Mouse (Mus musculus) MEL (cell line): ENCODE measurements at regions not wholly inside any gene's neighbourhood (a gene's known extent, or its start where the extent isn't known, plus 50 kb on each side); places are given as distances from the start of the nearest gene placed in this dataset.

ENCODE experiments used
- DNase-seq: peaks from one replicate; pipeline ENCODE4 v3.0.0; 2011; ENCODE audit warnings: low read depth, low spot score
- H3K27ac ChIP-seq: 2 replicates; pipeline ENCODE4 v1.5.1; 2012; ENCODE audit warnings: low read depth, mild to moderate bottlenecking, control low read depth, low read length, moderate library complexity; ENCODE audit not compliant: control insufficient read depth
- H3K27me3 ChIP-seq, 2 experiments: fragments of 150-350 bp in 1 of 2; sonication (generic) in 1 of 2; 2 replicates each; pipeline ENCODE4 v1.6.1; 2012; ENCODE audit warnings: low read length in 2 of 2, mild to moderate bottlenecking in 2 of 2, improper control_type of control experiment in 1 of 2, moderate library complexity in 1 of 2; ENCODE audit not compliant: insufficient read depth in 2 of 2, control insufficient read depth in 1 of 2
- H3K36me3 ChIP-seq, 2 experiments: 2 replicates each; pipeline ENCODE4 v1.6.1; 2012 to 2014; ENCODE audit warnings: low read length in 2 of 2, improper control_type of control experiment in 1 of 2, inconsistent platforms in 1 of 2, mild to moderate bottlenecking in 1 of 2; ENCODE audit not compliant: insufficient read depth in 2 of 2, control insufficient read depth in 1 of 2
- H3K4me1 ChIP-seq, 2 experiments: fragments of 150-350 bp in 1 of 2; sonication (generic) in 1 of 2; 2 replicates each; pipeline ENCODE4 v1.6.1; 2012; ENCODE audit warnings: low read length in 2 of 2, improper control_type of control experiment in 1 of 2, mild to moderate bottlenecking in 1 of 2; ENCODE audit not compliant: insufficient read depth in 2 of 2, control insufficient read depth in 1 of 2
- H3K4me3 ChIP-seq, 2 experiments: fragments of 150-350 bp in 1 of 2; sonication (generic) in 1 of 2; 2 replicates each; pipeline ENCODE4 v1.5.1; 2012; ENCODE audit warnings: low read depth in 2 of 2, low read length in 2 of 2, mild to moderate bottlenecking in 2 of 2, moderate library complexity in 2 of 2, control low read depth in 1 of 2, improper control_type of control experiment in 1 of 2; ENCODE audit not compliant: control insufficient read depth in 1 of 2, insufficient read depth in 1 of 2
- H3K79me2 ChIP-seq: 2 replicates; pipeline ENCODE4 v1.6.1; 2012; ENCODE audit warnings: mild to moderate bottlenecking, low read length, moderate library complexity; ENCODE audit not compliant: control insufficient read depth, poor library complexity, insufficient read depth
- H3K9ac ChIP-seq: 2 replicates; pipeline ENCODE4 v1.6.1; 2012; ENCODE audit warnings: low read depth, mild to moderate bottlenecking, control low read depth, low read length, moderate library complexity; ENCODE audit not compliant: control insufficient read depth, poor library complexity, severe bottlenecking
- H3K9me3 ChIP-seq: fragments of 150-350 bp; sonication (generic); replicated peaks from 2 replicates; pipeline ENCODE4 v1.6.1; 2012; ENCODE audit warnings: mild to moderate bottlenecking, low read length, improper control_type of control experiment, moderate library complexity; ENCODE audit not compliant: insufficient read depth
- CHD2 ChIP-seq: IDR thresholded peaks from 2 replicates; pipeline ENCODE4 v1.6.1; 2011; ENCODE audit warnings: low read length, improper control_type of control experiment
- CTCF ChIP-seq, 3 experiments: IDR thresholded peaks in 2 of 3; conservative IDR thresholded peaks in 1 of 3; 2 replicates each; pipeline ENCODE4 v1.5.1; 2011 to 2012; ENCODE audit warnings: low read length in 3 of 3, low read depth in 2 of 3, mild to moderate bottlenecking in 2 of 3, improper control_type of control experiment in 1 of 3, inconsistent platforms in 1 of 3, mixed read lengths in 1 of 3, moderate library complexity in 1 of 3; ENCODE audit not compliant: control insufficient read depth in 1 of 3, insufficient read depth in 1 of 3, poor library complexity in 1 of 3, severe bottlenecking in 1 of 3
- EP300 ChIP-seq, 2 experiments: IDR thresholded peaks; 2 replicates each; pipeline ENCODE4 v1.6.1; 2011; ENCODE audit warnings: improper control_type of control experiment in 2 of 2, low read length in 2 of 2, low read depth in 1 of 2, mild to moderate bottlenecking in 1 of 2
- ETS1 ChIP-seq: IDR thresholded peaks from 2 replicates; pipeline ENCODE4 v1.6.1; 2012; ENCODE audit warnings: low read depth, mild to moderate bottlenecking, inconsistent platforms, low read length, improper control_type of control experiment, moderate library complexity
- GABPA ChIP-seq: IDR thresholded peaks from 2 replicates; pipeline ENCODE4 v1.6.1; 2012; ENCODE audit warnings: low read depth, mild to moderate bottlenecking, inconsistent platforms, low read length, improper control_type of control experiment, moderate library complexity
- GATA1 ChIP-seq: IDR thresholded peaks from 2 replicates; pipeline ENCODE4 v1.6.1; 2011; ENCODE audit warnings: low read depth, low read length, improper control_type of control experiment
- MAFK ChIP-seq: IDR thresholded peaks from 2 replicates; pipeline ENCODE4 v1.6.1; 2011; ENCODE audit warnings: low read depth, mild to moderate bottlenecking, low read length, improper control_type of control experiment, borderline replicate concordance
- MAX ChIP-seq: IDR thresholded peaks from 2 replicates; pipeline ENCODE4 v1.6.1; 2011; ENCODE audit warnings: low read length, improper control_type of control experiment
- MXI1 ChIP-seq: IDR thresholded peaks from 2 replicates; pipeline ENCODE4 v1.6.1; 2011; ENCODE audit warnings: mild to moderate bottlenecking, low read depth, low read length, improper control_type of control experiment
- NELFE ChIP-seq: IDR thresholded peaks from 2 replicates; pipeline ENCODE4 v1.6.1; 2011; ENCODE audit warnings: low read depth, low read length, improper control_type of control experiment
- NRF1 ChIP-seq: IDR thresholded peaks from 2 replicates; pipeline ENCODE4 v1.6.1; 2014; ENCODE audit warnings: low read depth, mild to moderate bottlenecking, inconsistent platforms, low read length, improper control_type of control experiment, moderate library complexity; ENCODE audit not compliant: poor library complexity, insufficient read depth, severe bottlenecking
- POLR2A ChIP-seq, 2 experiments: IDR thresholded peaks; 2 replicates each; pipeline ENCODE4 v1.6.1; 2011 to 2012; ENCODE audit warnings: low read length in 2 of 2, mild to moderate bottlenecking in 2 of 2, control low read depth in 1 of 2, improper control_type of control experiment in 1 of 2, low read depth in 1 of 2, moderate library complexity in 1 of 2; ENCODE audit not compliant: control insufficient read depth in 1 of 2, insufficient read depth in 1 of 2, poor library complexity in 1 of 2
- POLR2AphosphoS2 ChIP-seq: IDR thresholded peaks from 2 replicates; pipeline ENCODE4 v1.6.1; 2011; ENCODE audit warnings: low read length, improper control_type of control experiment
- RAD21 ChIP-seq: IDR thresholded peaks from 2 replicates; pipeline ENCODE4 v1.6.1; 2011; ENCODE audit warnings: mild to moderate bottlenecking, low read depth, low read length, improper control_type of control experiment
- RCOR1 ChIP-seq: IDR thresholded peaks from 2 replicates; pipeline ENCODE4 v1.6.1; 2012; ENCODE audit warnings: low read depth, mild to moderate bottlenecking, inconsistent platforms, low read length, improper control_type of control experiment
- SIN3A ChIP-seq: IDR thresholded peaks from 2 replicates; pipeline ENCODE4 v1.6.1; 2012; ENCODE audit warnings: low read length, improper control_type of control experiment, inconsistent platforms
- TCF12 ChIP-seq: IDR thresholded peaks from 2 replicates; pipeline ENCODE4 v1.6.1; 2014; ENCODE audit warnings: low read depth, mild to moderate bottlenecking, inconsistent platforms, low read length, improper control_type of control experiment, moderate library complexity
- ZC3H11A ChIP-seq: IDR thresholded peaks from 2 replicates; pipeline ENCODE4 v1.6.1; 2012; ENCODE audit warnings: low read depth, mild to moderate bottlenecking, inconsistent platforms, low read length, improper control_type of control experiment
- ZKSCAN1 ChIP-seq: IDR thresholded peaks from 2 replicates; pipeline ENCODE4 v1.6.1; 2012; ENCODE audit warnings: low read depth, mild to moderate bottlenecking, inconsistent platforms, low read length, improper control_type of control experiment, moderate library complexity
- ZNF384 ChIP-seq: IDR thresholded peaks from 2 replicates; pipeline ENCODE4 v1.6.1; 2012; ENCODE audit warnings: low read depth, mild to moderate bottlenecking, inconsistent platforms, low read length, improper control_type of control experiment

DNA sequence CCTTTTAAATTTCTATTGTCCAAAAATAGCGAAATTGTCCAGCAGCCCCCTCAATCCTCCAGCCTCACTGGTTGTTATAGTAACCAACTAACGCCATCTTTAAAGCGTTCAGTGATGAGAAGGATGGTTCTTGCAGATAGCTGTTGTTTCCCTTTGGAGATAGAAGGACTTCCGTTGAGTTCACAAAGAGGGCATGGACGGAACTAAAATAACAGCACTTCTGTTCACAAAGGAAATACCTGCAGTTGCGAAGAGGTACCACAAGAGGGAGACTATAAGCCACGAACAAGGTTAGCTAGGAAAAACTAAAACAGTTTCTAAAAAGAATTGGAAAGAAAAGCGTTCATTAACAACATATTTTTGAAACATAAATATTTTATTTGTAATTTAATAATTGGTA is 338.1 kb downstream of the Rapgef2 start (continued):
- TF ChIP-seq MXI1: no peak; the same call in 1 of the 2 replicates
- no peak for TF ChIP-seq GABPA
- TF ChIP-seq POLR2AphosphoS2: no peak
- no peak for TF ChIP-seq NRF1
- TF ChIP-seq NELFE: no peak

DNA sequence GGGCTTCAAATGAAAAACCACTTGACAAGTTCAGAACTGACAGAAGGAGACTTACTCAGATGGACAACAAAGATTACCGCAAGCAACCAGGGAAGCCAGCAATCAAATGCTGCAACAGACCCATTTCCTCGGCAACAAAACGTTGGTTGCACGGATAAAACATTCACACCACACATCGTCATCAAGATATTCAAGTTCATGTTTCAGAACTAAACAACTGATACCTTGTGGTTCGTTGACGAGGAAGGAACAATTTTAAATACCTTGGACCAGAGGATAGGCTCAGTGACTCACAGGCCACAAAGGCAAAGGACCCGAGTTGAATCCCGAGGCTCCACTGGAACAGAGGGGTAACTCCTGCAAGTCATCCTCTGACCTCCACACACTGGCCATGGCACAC is 339.1 kb downstream of the Rapgef2 start:
- peak; percentile 63 for DNase-seq
- Histone ChIP-seq H3K9ac (0 out of 2 replicates have a peak overlapping the region, but pooled peaks have one; percentile 2), H3K27ac (peak overlapping the region; percentile 72), H3K4me3 (peak overlapping the region; percentile 13 to 38; a peak in 2 of 4 replicates), H3K36me3 (peaks cover 0 to 13% of the 10 kb centered on the region in 2 experiments; a peak in 2 of 4 replicates), H3K4me1 (peaks cover 4 to 10% of the 10 kb centered on the region in 2 experiments), H3K9me3 (no peaks in the 10 kb centered on the region), H3K79me2 (no peaks in the 10 kb centered on the region), H3K27me3 (no peaks in the 10 kb centered on the region)
- TF ChIP-seq MAX (no peak), GATA1 (peak; percentile 54), CHD2 (no peak), SIN3A (peak; percentile 56; the same call in 1 of the 2 replicates), TCF12 (peak; percentile 61), ETS1 (0 out of 2 replicates have a peak, but pooled peaks have one; percentile 26), RCOR1 (peak; percentile 30; the same call in 1 of the 2 replicates), EP300 (IDR thresholded peaks at IDR 0.05; ENCODE audit: low read depth in 1 of 2, low read length in 2 of 2) (peak; percentile 42 to 76), ZKSCAN1 (no peak), RAD21 (no peak)

DNA sequence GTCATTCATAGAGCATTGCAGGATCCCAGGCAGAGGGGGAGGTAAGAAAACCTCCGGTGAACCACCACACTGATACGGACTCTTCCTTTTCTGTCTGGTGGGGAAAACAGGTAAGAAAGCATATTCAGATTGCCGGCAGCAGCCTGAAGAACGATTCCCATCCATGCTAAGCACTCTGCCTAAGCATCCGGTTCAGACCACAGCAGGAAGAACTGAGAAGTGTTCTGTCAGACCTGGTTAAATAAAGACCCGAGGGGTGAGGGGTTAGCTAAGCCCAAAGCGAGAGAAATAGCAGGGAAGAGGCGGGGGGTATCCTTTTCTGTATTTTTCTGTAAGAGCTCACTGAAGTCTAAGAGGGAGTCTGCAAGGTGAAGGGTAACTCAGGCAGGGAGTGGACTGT is 342.1 kb downstream of the Rapgef2 start:
- peaks cover 4 to 8% of the 10 kb centered on the region in 2 experiments for H3K4me1 ChIP-seq
- DNase-seq: no peak
- H3K9me3 ChIP-seq: no peaks in the 10 kb centered on the region
- TF ChIP-seq ZNF384 (no peak), CTCF (IDR thresholded peaks at IDR 0.05 in 2 of 3, conservative IDR thresholded peaks at IDR 0.05 in 1 of 3; ENCODE audit: control insufficient read depth in 1 of 3, insufficient read depth in 1 of 3, low read depth in 2 of 3, low read length in 3 of 3, poor library complexity in 1 of 3, severe bottlenecking in 1 of 3) (no peak), GABPA (no peak), MAFK (no peak), ZC3H11A (no peak), POLR2A (IDR thresholded peaks at IDR 0.05; ENCODE audit: control insufficient read depth in 1 of 2, insufficient read depth in 1 of 2, low read depth in 1 of 2, low read length in 2 of 2, poor library complexity in 1 of 2) (no peak)
- H3K4me3 ChIP-seq: no peak overlapping the region
- H3K9ac ChIP-seq: no peak overlapping the region
- H3K27me3 ChIP-seq: no peaks in the 10 kb centered on the region; a peak in 1 of 4 replicates
- no peaks in the 10 kb centered on the region for H3K79me2 ChIP-seq
- H3K27ac ChIP-seq: no peak overlapping the region
- H3K36me3 ChIP-seq: peaks cover 0 to 13% of the 10 kb centered on the region in 2 experiments; a peak in 2 of 4 replicates
